Mouse (Mus musculus): ENCODE results near the gene Amn1.
"Not testable (repeated sequence)": the region's sequence is repeated elsewhere in the genome, so short reads cannot be mapped to it uniquely, and the experiment has no call there.

Amn1 gene

DNA sequence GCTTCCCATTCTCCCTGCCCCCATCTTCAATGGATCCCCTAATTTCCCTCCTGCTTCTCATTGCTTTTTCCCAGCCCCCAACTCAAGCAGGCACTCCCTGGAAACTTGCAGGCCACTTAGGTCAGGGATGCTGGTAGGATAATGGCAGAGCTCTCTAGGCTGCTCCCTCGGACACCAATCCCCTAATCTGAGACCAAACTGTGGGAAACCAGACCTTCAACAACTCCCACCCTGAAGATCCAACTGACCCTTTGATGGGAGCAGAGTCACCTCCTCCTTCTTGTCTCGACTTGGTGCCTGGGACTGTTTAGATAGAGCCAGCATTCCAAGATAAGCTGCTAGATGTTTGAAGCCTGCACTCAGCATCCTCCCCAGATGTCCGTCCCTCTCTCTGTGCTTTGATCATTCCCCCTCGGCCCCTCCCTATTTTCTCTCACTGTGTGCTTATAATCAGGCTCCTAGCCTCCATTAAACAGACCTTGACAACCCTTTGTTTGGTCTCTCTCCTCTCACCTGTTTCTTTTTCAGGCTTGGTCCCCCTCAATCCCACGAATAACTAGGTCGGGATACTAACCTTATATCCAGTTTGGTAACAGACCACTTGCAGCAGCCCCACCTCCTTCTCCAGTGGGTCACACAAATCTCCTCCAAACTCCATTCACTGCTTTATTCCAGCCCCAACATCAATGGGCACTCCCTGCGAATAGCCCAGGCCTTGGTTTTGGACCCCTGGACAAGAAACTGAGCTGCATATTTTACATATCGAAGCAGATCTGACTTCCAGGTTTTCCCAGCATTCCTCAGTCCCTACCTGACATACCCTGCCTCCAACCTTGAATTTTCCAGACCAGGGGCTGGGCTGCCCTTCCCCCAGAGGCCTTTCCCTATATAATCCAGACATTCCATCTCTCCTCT, 34.1 kb downstream of the Amn1 start:
- no peak for DNase-seq

DNA sequence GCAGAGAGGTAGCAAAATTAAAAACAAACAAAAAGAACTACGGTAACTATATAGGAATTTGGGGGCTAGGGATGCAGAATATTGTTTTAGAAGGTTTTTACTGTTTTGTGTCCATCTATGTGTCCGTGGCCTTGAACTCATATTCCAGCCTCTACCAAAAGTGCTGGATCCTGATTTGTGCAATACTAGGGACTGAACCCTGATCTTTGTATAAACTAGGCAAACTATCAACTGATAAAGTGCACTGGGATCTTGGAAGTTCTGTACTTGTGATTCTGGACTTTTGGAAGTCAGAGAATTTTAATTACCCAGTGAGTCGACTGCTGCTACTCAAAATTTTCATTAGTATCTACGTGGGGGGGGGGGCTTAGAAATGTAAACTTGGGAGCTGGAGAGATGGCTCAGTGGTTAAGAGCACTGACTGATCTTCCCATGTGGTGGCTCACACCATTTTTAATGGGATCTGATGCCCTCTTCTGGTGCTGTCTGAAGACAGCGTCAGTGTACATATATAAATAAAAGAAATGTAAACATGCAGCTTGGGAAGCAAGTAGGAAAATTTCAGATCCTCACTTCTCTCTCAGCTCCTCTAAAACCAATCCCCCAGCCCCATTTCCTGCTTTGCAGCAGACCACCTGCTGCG, 34.9 kb downstream of the Amn1 start:
- no peak for DNase-seq

DNA sequence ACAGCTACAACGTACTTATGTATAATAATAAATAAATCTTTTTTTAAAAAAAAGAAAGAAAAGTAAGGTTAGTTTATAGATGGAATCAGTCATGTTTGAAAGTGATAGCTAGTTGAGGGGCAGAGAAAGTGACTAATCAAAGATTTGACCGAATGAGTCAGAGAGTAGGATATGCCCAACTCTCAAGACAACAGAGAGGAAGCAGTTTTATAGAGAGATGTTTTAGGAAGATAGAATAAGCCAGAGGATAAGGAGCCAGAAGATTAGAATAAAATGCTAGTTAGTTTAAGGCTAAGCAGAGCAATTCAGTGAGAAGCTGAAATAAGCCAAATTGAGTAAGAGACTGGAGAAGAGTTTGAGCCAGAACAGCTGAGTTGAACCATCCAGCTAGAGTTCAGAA, 36.4 kb downstream of the Amn1 start:
- DNase-seq, result no peak

DNA sequence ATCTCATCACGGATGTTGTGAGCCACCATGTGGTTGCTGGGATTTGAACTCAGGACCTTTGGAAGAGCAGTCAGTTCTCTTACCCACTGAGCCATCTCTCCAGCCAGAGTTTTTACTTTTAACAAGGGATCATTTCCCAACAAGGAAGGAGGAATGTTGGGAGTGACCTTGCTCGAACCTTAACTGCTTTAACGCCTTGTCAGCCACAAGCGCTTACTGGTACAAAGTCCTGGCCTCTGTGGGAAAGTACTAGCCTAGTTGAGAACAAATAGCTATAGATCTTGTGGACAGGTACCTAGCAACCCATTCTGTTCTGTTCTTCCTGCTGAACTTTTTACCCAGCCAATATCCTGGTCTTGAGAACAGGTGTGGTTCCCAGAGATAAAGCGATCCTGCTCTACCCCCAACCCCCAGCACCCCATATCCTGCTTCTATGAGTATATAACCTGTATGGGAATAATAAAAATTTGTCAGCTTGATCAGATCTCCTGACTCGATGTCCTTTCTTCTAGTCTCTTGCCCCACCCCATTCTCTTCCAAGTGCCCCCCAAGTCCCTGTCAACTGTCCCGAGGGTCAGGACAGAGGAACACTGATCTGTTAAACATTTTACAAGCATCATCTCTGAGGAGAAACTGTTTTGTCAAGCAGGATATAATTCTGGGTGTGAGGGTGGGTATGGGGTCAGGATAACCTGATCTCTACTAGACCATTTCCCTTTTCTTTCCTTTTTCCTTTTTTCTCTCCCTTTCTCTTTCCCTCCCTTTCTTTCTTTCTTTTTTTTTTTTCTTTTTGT, 39.9 kb downstream of the Amn1 start:
- no peak for DNase-seq

DNA sequence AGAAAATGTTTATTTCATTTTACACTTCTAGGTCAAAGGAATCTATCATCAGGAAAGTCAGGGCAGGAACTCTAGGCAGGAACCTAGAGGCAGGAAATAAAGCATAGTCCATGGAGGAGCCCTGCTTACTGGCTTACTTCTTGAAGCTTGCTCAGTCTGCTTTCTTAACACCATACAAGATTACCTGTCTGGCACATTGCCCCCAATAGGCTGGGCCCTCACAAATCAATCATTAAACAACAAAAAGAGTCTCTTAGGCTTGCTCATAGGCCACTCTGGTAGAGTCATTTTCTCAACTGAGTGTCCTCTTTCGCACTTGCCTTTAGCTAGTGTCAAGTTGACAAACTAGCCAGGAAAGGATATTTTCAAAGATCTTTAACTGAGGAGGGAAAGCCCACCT, 43.4 kb downstream of the Amn1 start:
- no peak for DNase-seq

DNA sequence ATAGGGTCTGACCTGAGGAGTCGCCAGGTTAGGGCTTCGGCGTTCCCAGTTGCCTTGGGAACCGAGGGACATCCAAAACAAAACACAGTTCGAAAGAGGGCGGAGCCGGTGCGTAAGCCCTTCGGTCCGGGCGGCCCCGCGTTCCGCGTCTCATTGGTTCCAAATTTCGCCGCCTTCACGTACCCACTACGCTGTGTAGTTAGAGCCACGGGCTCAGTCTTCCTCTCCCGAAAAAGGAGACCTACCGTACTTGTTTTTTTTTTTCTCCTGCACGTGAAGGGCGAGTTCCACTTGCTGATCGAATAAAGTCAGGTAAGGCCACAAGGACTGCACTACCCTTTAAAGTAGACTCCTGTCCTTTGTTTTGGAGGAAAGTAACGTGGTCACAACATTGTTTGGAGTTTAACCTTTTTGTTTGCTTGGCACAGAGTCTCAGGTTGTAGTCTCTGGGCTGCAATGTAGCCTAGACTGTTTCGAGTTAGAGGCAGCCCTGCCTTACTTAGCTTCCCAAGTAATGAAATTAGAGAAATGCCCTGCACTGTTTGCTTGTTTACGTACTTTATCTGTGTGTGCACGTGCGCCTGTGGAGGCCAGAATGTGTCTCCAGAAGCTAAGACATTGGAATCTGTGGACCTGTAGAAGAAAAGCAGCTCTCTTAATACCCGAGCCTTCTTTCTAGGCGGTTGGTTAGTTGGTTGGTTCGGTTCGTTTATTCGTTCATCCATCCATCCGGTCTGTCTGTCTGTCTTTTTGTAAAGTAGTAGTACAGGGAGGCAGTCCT, 46.9 kb downstream of the Amn1 start:
- DNase-seq, result peak; percentile 94 to 95

DNA sequence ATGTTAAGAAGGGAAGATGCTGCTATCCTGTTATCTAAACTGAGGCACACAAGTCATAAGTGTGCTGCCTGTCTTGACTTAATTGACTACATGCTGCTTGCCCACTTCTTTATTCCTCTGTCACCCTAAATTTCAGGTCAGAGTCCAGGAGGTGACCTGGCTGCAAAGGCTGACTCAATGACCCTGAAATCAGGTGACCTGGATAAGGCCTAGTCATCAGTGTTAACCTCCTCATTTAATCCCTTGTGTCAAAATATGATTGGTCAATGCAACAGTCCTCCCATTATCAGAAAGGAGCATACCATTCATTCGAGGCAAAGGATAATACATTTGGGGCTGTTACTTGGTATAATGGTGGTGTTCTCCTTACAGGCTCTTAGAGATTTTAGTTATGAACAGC, 49.0 kb downstream of the Amn1 start, which contains the start of gene Etfbkmt:
Gene Etfbkmt, plus strand, starts transcription at position 379 of the 400 bp plus-strand sequence.
- DNase-seq, result no peak

DNA sequence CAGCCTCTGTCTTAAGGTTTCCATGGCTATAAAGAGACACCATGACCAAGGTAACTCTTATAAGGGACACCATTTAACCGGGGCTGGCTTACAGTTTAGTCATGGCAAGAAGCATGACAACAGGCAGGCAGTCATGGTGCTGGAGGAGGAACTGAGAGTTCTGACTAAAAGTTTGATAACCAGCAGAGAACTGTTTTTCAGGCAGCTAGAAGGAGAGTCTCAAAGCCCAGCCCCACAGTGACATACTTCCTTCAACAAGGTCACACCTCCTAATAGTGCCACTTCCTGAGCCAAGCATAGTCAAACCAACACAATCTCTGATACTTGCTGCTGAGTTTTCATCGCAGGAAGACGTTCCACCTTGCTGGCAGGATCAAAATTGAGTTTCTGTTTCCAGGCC, 49.5 kb downstream of the Amn1 start:
- DNase-seq, result peak; percentile 49 to 59

DNA sequence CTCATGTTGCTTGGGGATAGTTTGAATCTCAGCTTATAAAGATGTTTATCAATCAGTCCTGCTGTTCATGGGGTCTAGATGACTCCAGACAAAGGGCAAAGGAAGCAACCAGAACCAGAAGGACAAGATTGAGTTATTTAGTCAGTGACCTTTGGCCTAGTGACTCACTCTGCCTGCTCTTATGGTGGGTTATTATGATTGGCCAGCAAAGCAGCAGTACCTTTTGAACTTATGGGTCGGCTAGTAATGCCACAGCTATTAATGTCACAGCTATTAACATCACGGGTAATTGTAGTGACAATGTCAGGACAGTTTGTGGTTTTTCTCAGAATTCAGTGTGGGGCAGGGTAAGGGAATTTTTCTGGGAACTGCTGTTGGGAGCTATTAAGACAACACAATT, 50.6 kb downstream of the Amn1 start:
- no peak for DNase-seq

DNA sequence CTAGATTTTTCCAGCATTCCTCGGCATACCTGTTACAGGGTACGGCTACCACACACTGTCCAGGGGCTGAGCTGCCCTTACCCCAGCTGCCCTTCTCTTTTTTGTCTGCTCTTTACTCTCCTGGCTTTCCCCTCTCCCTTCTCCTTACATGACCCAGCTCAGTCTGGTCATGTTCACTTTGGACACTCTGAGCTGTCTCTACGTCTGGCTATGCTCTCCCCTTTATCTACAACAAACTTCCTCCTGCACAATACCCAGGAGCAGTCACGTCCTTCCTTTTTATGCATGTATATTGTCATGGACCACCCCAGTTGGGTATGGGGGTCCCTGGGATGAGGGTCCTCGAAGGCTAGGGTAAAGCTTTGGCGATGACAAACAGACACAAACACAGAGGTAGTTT, 52.9 kb downstream of the Amn1 start:
- DNase-seq, result no peak

DNA sequence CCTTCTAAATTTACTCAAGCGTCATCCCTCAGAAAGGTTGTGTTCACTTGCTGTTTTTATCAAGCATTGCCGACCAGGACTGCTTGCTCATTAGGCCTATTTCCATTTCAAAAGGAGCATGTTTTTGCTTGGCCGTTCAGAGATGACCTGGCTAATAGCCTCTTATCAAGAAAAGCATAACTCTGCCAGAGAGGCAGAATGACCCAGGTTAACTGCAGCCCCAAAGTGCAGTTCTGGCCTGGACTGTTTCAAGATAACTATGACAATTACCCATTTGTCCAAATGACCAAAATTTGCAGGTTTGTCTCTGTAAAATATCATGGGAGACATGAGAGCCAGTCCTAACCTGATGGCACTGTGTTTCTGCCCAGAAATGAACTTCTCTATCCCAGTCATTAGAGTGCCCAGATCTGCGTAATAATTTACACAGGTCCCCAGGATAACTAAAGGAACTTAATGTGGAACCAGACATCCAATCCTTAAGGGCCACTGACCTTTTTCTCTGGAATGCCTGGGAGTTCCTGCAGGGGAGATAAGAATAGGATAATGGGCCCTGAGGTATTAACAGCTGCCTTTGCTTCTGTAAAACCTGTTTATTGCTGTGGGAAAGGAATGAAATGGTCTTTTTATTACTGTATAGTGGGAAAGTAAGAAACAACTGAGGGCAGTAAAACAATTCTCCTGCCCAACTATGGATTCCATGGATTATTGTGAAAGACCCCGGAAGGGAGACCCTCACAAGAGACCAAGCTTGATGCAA, 53.9 kb downstream of the Amn1 start:
- no peak for DNase-seq

DNA sequence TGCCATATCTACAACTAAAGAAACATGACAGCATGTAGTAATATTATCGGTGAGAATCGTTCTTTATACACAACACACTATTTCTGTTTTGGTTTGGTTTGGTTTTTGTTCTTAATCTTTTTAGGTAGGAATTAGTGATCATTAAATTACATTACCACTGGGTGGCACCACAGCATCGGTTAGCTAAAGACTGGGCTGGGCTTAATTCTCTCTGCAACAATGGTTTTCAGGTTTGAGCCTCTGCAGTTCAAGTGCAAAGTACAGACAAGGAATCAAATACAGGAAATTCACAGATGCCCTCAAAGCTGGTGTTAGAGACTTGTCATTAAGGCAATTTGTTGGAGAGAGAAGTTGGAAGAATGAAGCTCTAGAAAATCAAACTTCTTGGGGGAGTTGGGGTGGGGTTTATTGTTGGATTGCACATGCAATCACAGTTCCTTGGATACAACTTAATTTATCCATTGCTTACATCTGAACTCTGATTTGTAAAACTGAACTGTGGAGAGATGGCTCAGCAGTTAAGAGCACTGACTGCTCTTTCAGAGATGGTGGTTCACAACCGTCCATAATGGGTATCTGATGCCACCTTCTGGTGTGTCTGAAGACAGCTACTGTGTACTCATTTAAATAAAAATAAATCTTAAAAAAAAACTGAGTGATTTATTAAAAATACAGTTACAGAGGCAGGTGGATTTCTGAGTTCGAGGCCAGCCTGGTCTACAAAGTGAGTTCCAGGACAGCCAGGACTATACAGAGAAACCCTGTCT, 56.0 kb downstream of the Amn1 start:
- DNase-seq, result peak; percentile 67 to 73

DNA sequence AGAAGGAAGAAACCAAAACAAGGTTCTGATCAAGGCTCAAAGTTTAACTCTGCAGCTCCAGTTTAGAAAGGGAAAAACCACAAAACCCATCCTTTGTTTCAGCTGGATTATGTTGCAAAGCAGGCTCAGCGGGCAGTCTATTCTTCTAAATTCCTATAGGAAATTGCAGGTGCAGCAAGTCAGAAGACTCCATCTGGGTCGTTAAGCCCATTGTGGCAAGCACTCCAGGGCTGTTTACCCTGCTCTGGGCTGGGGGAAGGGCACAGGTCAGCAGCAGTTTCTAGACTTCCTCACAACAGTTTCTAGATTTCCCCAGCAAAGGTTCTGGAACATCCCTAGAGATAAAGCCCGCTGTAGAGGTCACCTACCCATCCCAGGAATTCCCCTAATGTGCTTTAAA, 57.4 kb downstream of the Amn1 start:
- DNase-seq, result no peak

DNA sequence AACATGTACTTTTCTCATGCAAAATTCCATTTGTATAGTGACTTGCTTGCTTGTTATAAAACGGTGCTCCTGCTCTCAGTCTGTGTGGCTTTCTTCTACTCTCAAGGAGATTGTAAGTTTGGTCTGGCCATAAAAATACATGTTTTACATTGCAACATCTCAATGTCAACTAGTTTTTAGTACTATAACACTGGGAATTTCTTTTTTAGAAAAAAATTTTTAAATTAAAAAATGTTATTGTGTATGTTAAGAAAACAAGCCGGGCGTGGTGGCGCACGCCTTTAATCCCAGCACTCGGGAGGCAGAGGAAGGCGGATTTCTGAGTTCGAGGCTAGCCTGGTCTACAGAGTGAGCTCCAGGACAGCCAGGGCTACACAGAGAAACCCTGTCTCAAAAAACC, 58.6 kb downstream of the Amn1 start, which contains the start of gene Gm10203:
Gene Gm10203, plus strand, starts transcription at position 301 of the 400 bp plus-strand sequence.
- not testable (repeated sequence) for DNase-seq

DNA sequence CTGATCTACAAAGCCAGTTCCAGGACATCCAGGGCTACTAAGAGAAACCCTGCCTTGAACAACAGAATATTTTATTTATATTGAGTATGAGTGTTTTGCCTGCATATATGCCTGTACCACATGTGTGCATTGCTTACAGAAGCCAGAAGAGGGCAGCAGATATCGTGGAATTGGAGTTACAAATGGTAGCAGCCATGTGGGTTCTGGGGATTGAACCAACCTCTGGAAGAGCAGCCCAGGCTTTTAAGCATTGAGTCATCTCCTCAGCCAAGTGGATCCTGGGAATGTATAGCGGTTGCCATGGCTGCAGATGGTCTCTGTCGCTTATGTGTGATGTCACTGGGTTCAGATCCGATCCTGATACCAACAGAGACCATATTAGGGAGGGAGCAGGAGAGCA, 61.8 kb downstream of the Amn1 start:
- DNase-seq, result peak; percentile 72 to 73

DNA sequence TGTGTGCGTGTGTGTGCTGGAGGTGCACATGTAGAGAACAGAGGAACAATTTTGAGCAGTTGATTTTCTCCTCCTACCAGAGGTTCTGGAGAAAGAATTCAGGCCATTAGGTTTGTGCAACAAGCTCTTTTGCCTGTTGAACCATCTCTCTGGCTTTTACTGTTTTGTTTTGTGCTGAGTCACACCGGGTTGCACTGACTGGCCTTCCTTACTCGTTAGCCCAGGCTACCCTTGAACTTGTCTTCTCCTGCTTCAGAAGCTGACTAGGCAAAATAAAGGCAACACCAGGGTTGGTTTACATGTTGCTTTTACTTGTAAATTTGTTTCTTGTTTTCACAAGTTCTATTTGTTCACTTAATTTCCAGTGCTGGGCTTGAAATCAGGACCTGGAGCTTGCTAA, 65.5 kb downstream of the Amn1 start:
- DNase-seq, result no peak

DNA sequence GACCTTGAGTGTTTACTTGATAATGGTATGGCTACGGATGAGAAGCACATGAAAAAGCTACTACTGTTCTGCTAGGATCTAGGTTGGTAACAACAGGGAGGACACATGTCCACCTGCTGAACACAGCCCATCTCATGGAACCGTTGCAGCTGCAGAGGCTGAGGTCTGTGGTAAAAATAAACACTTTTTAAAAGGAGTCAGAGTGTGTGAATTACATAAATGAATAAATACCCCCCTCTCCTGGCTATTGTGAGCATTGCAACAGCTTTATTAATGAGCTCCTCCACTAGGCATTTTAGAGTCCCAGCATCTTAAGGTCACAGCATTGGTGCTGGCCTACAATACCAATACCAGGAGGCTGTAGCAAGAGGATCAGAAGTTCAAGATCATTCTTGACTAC, 68.7 kb downstream of the Amn1 start:
- peak; percentile 79 to 84 for DNase-seq

DNA sequence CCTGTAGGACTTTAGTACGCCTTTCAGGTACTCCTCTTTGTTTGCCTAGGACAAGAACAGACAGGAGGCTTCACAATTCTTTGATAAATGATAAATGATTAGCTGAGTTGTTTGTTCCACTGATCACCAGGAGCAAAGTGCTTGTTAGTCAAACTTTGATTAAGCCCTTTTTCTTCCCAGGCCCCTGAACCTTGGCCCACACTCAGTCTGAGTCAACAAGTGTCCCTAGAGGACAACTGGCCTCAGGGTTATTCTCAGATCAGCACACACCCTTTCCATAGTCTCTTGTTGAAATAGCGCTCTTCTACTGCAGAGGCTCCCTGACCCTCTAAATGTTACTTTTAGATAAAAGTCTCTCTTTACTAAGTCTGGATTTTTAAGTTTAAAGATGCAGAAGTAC, 69.6 kb downstream of the Amn1 start:
- no peak for DNase-seq

DNA sequence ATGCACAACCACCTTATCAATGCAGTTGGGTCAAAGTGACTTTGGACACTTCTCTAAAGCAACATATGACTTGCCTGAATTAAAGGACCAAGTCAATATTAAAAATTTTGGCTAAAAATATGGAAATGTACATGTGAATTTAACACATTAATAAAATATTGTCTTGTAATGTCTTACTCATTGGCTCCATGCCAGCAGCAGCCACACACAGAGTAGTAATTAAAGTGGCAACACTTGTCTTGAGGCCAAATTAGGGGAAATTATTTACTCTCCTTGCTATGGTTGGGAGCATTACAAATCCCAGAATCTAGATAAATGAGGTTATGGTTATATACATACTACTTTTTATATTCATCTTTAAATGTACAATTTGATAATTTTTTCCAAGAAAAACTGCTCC, 71.5 kb downstream of the Amn1 start:
- no peak for DNase-seq

DNA sequence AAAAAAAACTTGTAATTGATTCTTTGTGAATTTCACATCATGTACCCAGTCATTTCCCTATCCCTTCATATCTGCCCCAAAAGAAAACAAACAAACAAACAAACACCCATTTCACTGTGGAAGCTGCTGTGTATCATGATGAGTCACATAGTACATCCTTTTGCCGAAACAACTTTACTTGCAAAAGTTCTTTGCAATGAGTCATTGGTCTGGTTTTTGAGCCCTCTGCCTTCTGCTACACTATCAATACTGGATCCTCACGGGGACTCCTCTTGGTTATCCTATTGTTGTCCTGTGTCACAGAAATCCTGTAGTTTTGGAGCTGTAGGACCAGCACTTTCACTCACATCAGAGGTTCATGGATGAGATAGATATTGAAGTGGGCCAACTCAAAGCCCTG, 79.6 kb downstream of the Amn1 start:
- DNase-seq, result no peak

DNA sequence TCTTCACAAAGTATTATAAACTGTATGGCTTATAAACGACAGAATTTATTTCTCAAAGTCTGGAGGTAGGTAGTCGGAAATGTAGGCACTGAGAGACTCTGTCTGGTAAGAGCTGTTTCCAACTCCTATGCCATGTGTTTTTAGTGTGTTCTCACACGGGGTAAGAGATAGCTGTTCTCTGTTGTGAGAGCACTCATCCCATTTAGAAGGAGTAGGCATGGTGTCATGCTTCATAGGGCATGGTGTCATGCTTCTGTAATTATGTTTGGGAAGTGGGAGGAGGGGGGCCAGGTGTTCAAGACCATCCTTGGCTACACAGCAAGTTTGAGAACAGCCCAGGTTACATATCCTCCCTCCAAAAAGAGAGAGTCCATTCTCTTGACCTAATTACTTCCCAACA, 80.9 kb downstream of the Amn1 start:
- DNase-seq, result no peak
